10 mouse cellular contexts compared by ENCODE assay signal in the genomic region with DNA sequence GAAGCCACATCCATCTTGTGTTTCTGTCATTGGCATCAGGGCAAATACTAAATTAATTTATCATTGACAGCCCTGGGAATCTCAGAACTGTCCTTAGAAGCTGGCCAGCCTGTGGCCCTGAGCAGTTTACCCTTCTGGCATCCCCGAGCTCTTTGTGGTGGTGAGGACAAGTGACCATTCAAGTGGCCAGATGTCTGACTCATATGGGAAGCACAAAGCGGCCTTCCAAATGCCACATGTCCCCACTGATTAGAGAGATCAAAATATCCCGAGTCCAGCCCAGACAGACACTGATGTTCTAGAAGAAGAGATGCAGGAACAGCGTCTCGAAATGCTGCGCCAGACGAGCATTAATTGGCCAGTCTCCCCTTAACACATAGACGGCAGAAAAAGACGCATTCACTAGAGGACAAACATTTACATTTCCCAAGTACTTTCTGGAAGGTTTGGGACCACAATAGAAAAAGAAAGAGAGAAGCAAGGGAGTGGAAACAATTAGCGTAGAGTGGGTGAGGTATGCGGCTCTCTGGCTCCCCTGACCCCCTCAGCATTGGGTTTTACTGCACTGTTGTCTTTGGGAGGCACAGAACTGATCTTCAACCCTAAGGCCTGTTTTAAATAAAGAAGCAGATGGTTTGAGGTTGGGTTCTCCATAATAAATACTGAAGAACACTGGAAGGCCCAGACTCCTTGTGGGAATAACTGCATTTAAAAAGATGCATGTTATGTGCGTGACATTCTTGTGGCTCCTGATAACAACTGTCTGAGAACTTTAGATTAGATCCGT. TPM values are rescaled to one million over a fixed set of nuclear protein-coding genes. Genes with fewer than 3 reads are reported as not detected.
DNase-seq lines count a peak whose midpoint lies in the region; ATAC-seq and TF ChIP-seq lines count a peak whose summit lies in the region.
"Had no signal": no experiment of that assay in that cellular context is flagged by ENCODE, and none has a peak within 500 bp of the region (broad histone marks: within the 10 kb centered on the region; RNA-seq: fewer than 3 reads in every experiment).

No protein-coding gene starts in this region.

- DNase-seq in kidney, postnatal 0 days (ENCODE audit: low spot score) = no peak
- DNase-seq in kidney, postnatal 10 days = no peak
- DNase-seq in embryo, embryonic 9.5 days (ENCODE audit: extremely low spot score) = peak; percentile 42
- no peak for DNase-seq in layer of hippocampus, postnatal 10 days (ENCODE audit: low spot score in 2 of 2)

- H3K4me3 ChIP-seq in forebrain, embryonic 12.5 days (replicated peaks) = no peak overlapping the region
- no peak overlapping the region for H3K4me3 ChIP-seq in forebrain, embryonic 15.5 days
- no peak overlapping the region for H3K4me3 ChIP-seq in kidney, postnatal 0 days (replicated peaks; ENCODE audit: low read depth, low read length)
- no peak overlapping the region for H3K4me3 ChIP-seq in limb, embryonic 13.5 days
- H3K4me3 ChIP-seq: hindbrain, embryonic 15.5 days; liver, embryonic 15.5 days had no signal

- no peak for ATAC-seq in forebrain, embryonic 12.5 days (ENCODE audit: low FRiP score)
- ATAC-seq in forebrain, embryonic 15.5 days (replicated peaks) = no peak
- ATAC-seq in kidney, postnatal 0 days (replicated peaks; ENCODE audit: low FRiP score, low read depth) = no peak
- no peak for ATAC-seq in limb, embryonic 13.5 days (ENCODE audit: low FRiP score, low read depth)
- no peak for ATAC-seq in inflammation-experienced regulatory T-cells, adult 6 months

- H3K27ac ChIP-seq in forebrain, embryonic 12.5 days = peak overlapping the region; percentile 78
- H3K27ac ChIP-seq in forebrain, embryonic 15.5 days (replicated peaks) = no peak overlapping the region
- H3K27ac ChIP-seq in kidney, postnatal 0 days = peak overlapping the region; percentile 85
- H3K27ac ChIP-seq in limb, embryonic 13.5 days = peak overlapping the region; percentile 29; the same call in 1 of the 2 replicates
- H3K27ac ChIP-seq: hindbrain, embryonic 15.5 days; liver, embryonic 15.5 days had no signal

- TF ChIP-seq CTCF in kidney, postnatal 0 days (IDR thresholded peaks at IDR 0.05; ENCODE audit: low read depth) = no peak

- no peak overlapping the region for H3K4me2 ChIP-seq in forebrain, embryonic 12.5 days
- H3K4me2 ChIP-seq in forebrain, embryonic 15.5 days (replicated peaks) = no peak overlapping the region
- H3K4me2 ChIP-seq in kidney, postnatal 0 days (ENCODE audit: low read length) = no peak overlapping the region
- no peak overlapping the region for H3K4me2 ChIP-seq in limb, embryonic 13.5 days (replicated peaks)
- H3K4me2 ChIP-seq: hindbrain, embryonic 15.5 days; liver, embryonic 15.5 days had no signal

- H3K27me3 ChIP-seq in forebrain, embryonic 12.5 days = no peaks in the 10 kb centered on the region; the same call in 1 of the 2 replicates
- no peaks in the 10 kb centered on the region for H3K27me3 ChIP-seq in forebrain, embryonic 15.5 days
- H3K27me3 ChIP-seq in kidney, postnatal 0 days (ENCODE audit: insufficient read depth, low read length) = no peaks in the 10 kb centered on the region
- no peaks in the 10 kb centered on the region for H3K27me3 ChIP-seq in limb, embryonic 13.5 days
- H3K27me3 ChIP-seq: hindbrain, embryonic 15.5 days; liver, embryonic 15.5 days had no signal

- H3K4me1 ChIP-seq in forebrain, embryonic 12.5 days = peaks cover 40% of the 10 kb centered on the region
- peaks cover 20% of the 10 kb centered on the region for H3K4me1 ChIP-seq in forebrain, embryonic 15.5 days
- peaks cover 49% of the 10 kb centered on the region for H3K4me1 ChIP-seq in kidney, postnatal 0 days (replicated peaks; ENCODE audit: insufficient read depth, low read length)
- peaks cover 54% of the 10 kb centered on the region for H3K4me1 ChIP-seq in limb, embryonic 13.5 days
- H3K4me1 ChIP-seq: liver, embryonic 15.5 days had no signal

- H3K9ac ChIP-seq in forebrain, embryonic 12.5 days = no peak overlapping the region
- no peak overlapping the region for H3K9ac ChIP-seq in forebrain, embryonic 15.5 days (replicated peaks)
- H3K9ac ChIP-seq in kidney, postnatal 0 days (ENCODE audit: low read depth, low read length) = no peak overlapping the region
- no peak overlapping the region for H3K9ac ChIP-seq in limb, embryonic 13.5 days
- H3K9ac ChIP-seq: hindbrain, embryonic 15.5 days; liver, embryonic 15.5 days had no signal

- no peaks in the 10 kb centered on the region for H3K36me3 ChIP-seq in forebrain, embryonic 12.5 days (replicated peaks)
- H3K36me3 ChIP-seq in forebrain, embryonic 15.5 days = no peaks in the 10 kb centered on the region
- H3K36me3 ChIP-seq in kidney, postnatal 0 days (ENCODE audit: insufficient read depth, low read length) = no peaks in the 10 kb centered on the region
- no peaks in the 10 kb centered on the region for H3K36me3 ChIP-seq in limb, embryonic 13.5 days
- H3K36me3 ChIP-seq: hindbrain, embryonic 15.5 days; liver, embryonic 15.5 days had no signal

- no peaks in the 10 kb centered on the region for H3K9me3 ChIP-seq in forebrain, embryonic 12.5 days
- H3K9me3 ChIP-seq in forebrain, embryonic 15.5 days = no peaks in the 10 kb centered on the region
- H3K9me3 ChIP-seq in kidney, postnatal 0 days (replicated peaks; ENCODE audit: low read length) = no peaks in the 10 kb centered on the region
- H3K9me3 ChIP-seq in limb, embryonic 13.5 days = no peaks in the 10 kb centered on the region
- H3K9me3 ChIP-seq: hindbrain, embryonic 15.5 days; liver, embryonic 15.5 days had no signal

- 40% methylated on average over 13 of the region's 13 CpGs for WGBS in forebrain, embryonic 12.5 days
- WGBS in forebrain, embryonic 15.5 days = 37% methylated on average over 13 of the region's 13 CpGs
- WGBS in kidney, postnatal 0 days = 60% methylated on average over 13 of the region's 13 CpGs
- WGBS in limb, embryonic 13.5 days = 46% methylated on average over 13 of the region's 13 CpGs

RNA-seq across cellular contexts. Expression of a gene that starts 50.9 kb away (rescaled TPM):
- 100 and 102 TPM in 2 replicates for polyA plus RNA-seq in forebrain, embryonic 12.5 days (2016; fragmentation: Nextera tagmentation; extraction: Ambion mirVana)
- polyA plus RNA-seq in forebrain, embryonic 15.5 days (2015; fragmentation: Nextera tagmentation; extraction: Ambion mirVana) = 61.4 and 67.6 TPM in 2 replicates
- polyA plus RNA-seq in kidney, postnatal 0 days (2015; fragmentation: Nextera tagmentation; extraction: Ambion mirVana) = 305 and 310 TPM in 2 replicates
- polyA plus RNA-seq in limb, embryonic 13.5 days (2015; fragmentation: Nextera tagmentation; extraction: Ambion mirVana) = 113 and 115 TPM in 2 replicates
- 100 to 1,000 TPM; 125 to 139 TPM for total RNA-seq in layer of hippocampus, postnatal 10 days (2021)
- polyA plus RNA-seq in inflammation-experienced regulatory T-cells, adult 6 months (2017; shearing (Covaris generic)) = under 1 TPM in 1 of 3 experiments, not detected in 2; 0.40 TPM

RNA-seq across cellular contexts. Expression of a gene that starts 50.9 kb away (rescaled TPM):
- polyA plus RNA-seq in forebrain, embryonic 12.5 days (2016; fragmentation: Nextera tagmentation; extraction: Ambion mirVana) = 50.0 and 51.3 TPM in 2 replicates
- polyA plus RNA-seq in forebrain, embryonic 15.5 days (2015; fragmentation: Nextera tagmentation; extraction: Ambion mirVana) = 28.7 and 32.4 TPM in 2 replicates
- polyA plus RNA-seq in kidney, postnatal 0 days (2015; fragmentation: Nextera tagmentation; extraction: Ambion mirVana) = 139 and 140 TPM in 2 replicates
- 52.1 and 56.3 TPM in 2 replicates for polyA plus RNA-seq in limb, embryonic 13.5 days (2015; fragmentation: Nextera tagmentation; extraction: Ambion mirVana)
- total RNA-seq in layer of hippocampus, postnatal 10 days (2021) = 10 to 100 TPM; 86.4 to 93.6 TPM
- polyA plus RNA-seq in inflammation-experienced regulatory T-cells, adult 6 months (2017; shearing (Covaris generic)) = not detected

Comparison
In these comparisons a context has a peak if more than half of its experiments do, and no peak if none do; other contexts are left out.
1. RNA of a gene that starts 50.9 kb away (polyA plus RNA-seq): 305 to 310 TPM in kidney, postnatal 0 days, 113 to 115 TPM in limb, embryonic 13.5 days, 100 to 102 TPM in forebrain, embryonic 12.5 days and 61.4 to 67.6 TPM in forebrain, embryonic 15.5 days; 0.40 TPM in inflammation-experienced regulatory T-cells, adult 6 months; every median in the first group is over 10 times any median in the second.
2. RNA of a gene that starts 50.9 kb away (polyA plus RNA-seq): 139 to 140 TPM in kidney, postnatal 0 days, 52.1 to 56.3 TPM in limb, embryonic 13.5 days, 50.0 to 51.3 TPM in forebrain, embryonic 12.5 days and 28.7 to 32.4 TPM in forebrain, embryonic 15.5 days; not detected in inflammation-experienced regulatory T-cells, adult 6 months; every median in the first group is over 10 times any median in the second.